Mouse (Mus musculus) forebrain, embryonic 10.5 days (tissue): ENCODE results near the gene Gabrg3. TPM values are rescaled to one million over a fixed set of nuclear protein-coding genes. Genes with fewer than 3 reads are reported as not detected.

ENCODE experiments used
- DNase-seq: peaks from one replicate; pipeline ENCODE4 v3.0.0-alpha.2; 2017; ENCODE audit warnings: low spot score; ENCODE audit errors: extremely low spot score
- H3K27ac ChIP-seq: fragments of 300-500 bp; sonication (generic); 2 replicates; pipeline ENCODE4 v1.5.1; 2016; ENCODE audit warnings: mild to moderate bottlenecking
- H3K27me3 ChIP-seq: fragments of 300-500 bp; sonication (generic); 2 replicates; pipeline ENCODE4 v1.6.1; 2016; ENCODE audit warnings: mild to moderate bottlenecking; ENCODE audit not compliant: poor library complexity, severe bottlenecking
- H3K36me3 ChIP-seq: fragments of 300-500 bp; sonication (generic); replicated peaks from 2 replicates; pipeline ENCODE4 v1.6.1; 2016; ENCODE audit warnings: mild to moderate bottlenecking, moderate library complexity
- H3K4me1 ChIP-seq: fragments of 300-500 bp; sonication (generic); 2 replicates; pipeline ENCODE4 v1.6.1; 2016
- H3K4me3 ChIP-seq: fragments of 300-500 bp; sonication (generic); 2 replicates; pipeline ENCODE4 v1.5.1; 2016; ENCODE audit warnings: mild to moderate bottlenecking, moderate library complexity
- H3K9me3 ChIP-seq: fragments of 300-500 bp; sonication (generic); 2 replicates; pipeline ENCODE4 v1.6.1; 2016; ENCODE audit warnings: mild to moderate bottlenecking, moderate library complexity
- WGBS: fragments of 180-500 bp; shearing (Covaris S2); methylation state at CpG from one replicate; pipeline ENCODE4 v1.1.7; 2016; 5-methylcytosine and 5-hydroxymethylcytosine counted together
- polyA plus RNA-seq: library from polyadenylated mRNA; unstranded; fragments of >200 nt; fragmentation: Nextera tagmentation; extraction: Ambion mirVana; gene quantifications from 2 replicates; pipeline ENCODE4 v1.2.1, GENCODE M21; 2016

The Gabrg3 gene
- polyA plus RNA-seq, 1 experiment from 2014 or later: 0.24 TPM

DNA sequence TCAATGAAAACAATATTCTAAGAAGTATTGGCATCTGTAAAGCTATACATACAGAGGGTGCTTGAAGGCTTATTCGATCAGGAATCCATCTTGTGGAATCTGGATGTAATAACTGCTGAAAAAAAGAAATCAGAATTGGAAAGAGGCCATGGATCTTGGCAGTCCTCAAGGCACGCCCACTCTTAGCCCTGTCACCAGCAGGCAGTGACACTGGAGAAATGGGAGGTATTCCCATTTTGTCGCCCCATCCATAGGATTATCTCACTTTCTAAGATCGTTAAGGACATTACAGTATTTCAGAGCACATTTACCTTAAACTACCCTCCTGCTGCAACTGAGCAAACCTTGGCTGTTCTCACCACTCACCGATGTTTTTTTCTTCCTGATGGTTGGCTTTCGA is 657.8 kb downstream of the Gabrg3 start:
- H3K36me3 ChIP-seq: no peaks in the 10 kb centered on the region
- no peak overlapping the region for H3K4me3 ChIP-seq
- no peaks in the 10 kb centered on the region for H3K9me3 ChIP-seq
- no peaks in the 10 kb centered on the region for H3K4me1 ChIP-seq
- 90% methylated on average over 6 of the region's 6 CpGs for WGBS
- H3K27me3 ChIP-seq: no peaks in the 10 kb centered on the region
- no peak for DNase-seq
- H3K27ac ChIP-seq: no peak overlapping the region

Other genes starting within 250 kb of the Gabrg3 start
- 2.7 and 2.8 TPM in 2 replicates for gene Gabrb3, start 32.5 kb upstream of the Gabrg3 start, polyA plus RNA-seq
- 0.16 and 0.36 TPM in 2 replicates for gene Gabra5, start 122.9 kb upstream of the Gabrg3 start, polyA plus RNA-seq